Mouse (Mus musculus): Measurements from ENCODE around the gene Selenos. TPM values are rescaled to one million over a fixed set of nuclear protein-coding genes. Genes with fewer than 3 reads are reported as not detected.

Gene Selenos
- polyA plus RNA-seq, 1 experiment, result 50.9 TPM

- H3K4me3 ChIP-seq, result no peak overlapping the region
- TF ChIP-seq POLR2A (IDR thresholded peaks at IDR 0.05; ENCODE audit: insufficient read length, low read depth), result no peak
- peak; percentile 44 for TF ChIP-seq POLR2AphosphoS2 (IDR thresholded peaks at IDR 0.05; ENCODE audit: insufficient read length, low read depth)
- H3K79me2 ChIP-seq (ENCODE audit: control insufficient read depth, insufficient read depth), result no peaks in the 10 kb centered on the region
- peaks cover 31% of the 10 kb centered on the region for H3K36me3 ChIP-seq (ENCODE audit: control insufficient read depth, insufficient read depth)
- no peak overlapping the region for H3ac ChIP-seq (ENCODE audit: control insufficient read depth, insufficient read length)
- no peaks in the 10 kb centered on the region for H3K27me3 ChIP-seq (ENCODE audit: control insufficient read depth, insufficient read depth, insufficient read length)
- no peak overlapping the region for H3K4me2 ChIP-seq (ENCODE audit: low read depth)
Observed at GRCm38 (mm10) chr7:66091553-66091952, 12.1 kb downstream of the Selenos start.

DNA sequence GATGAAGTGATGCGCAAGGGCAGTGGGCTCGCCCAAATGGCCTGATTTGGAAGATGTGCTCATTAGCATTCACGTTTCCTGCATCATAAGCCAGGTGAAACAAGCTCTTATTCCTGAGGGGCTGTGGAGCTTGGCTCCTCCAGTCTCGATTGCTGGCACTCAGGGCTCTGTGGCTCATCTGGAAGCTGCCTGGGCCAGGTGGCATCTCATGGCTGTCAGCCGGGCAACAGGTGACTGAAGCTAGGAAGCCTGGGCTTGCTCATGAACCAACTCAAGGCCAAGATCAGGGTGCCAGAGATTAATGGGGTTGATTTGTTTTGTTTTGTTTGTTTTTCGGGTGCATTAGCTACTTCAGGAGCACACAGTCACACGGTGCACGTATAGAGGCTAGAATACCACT is 13.2 kb downstream of the Selenos start:
- no peak overlapping the region for H3ac ChIP-seq (ENCODE audit: control insufficient read depth, insufficient read length)
- H3K27me3 ChIP-seq (ENCODE audit: control insufficient read depth, insufficient read depth, insufficient read length), result no peaks in the 10 kb centered on the region
- H3K36me3 ChIP-seq (ENCODE audit: control insufficient read depth, insufficient read depth), result peaks cover 20% of the 10 kb centered on the region
- H3K79me2 ChIP-seq (ENCODE audit: control insufficient read depth, insufficient read depth), result no peaks in the 10 kb centered on the region
- H3K4me3 ChIP-seq, result no peak overlapping the region
- no peak overlapping the region for H3K4me2 ChIP-seq (ENCODE audit: low read depth)
- TF ChIP-seq MYOG (IDR thresholded peaks at IDR 0.05; ENCODE audit: control insufficient read depth in 1 of 3, insufficient read depth in 1 of 3, insufficient read length in 2 of 3, low read depth in 2 of 3) (no peak), POLR2A (IDR thresholded peaks at IDR 0.05; ENCODE audit: insufficient read length, low read depth) (no peak), USF1 (IDR thresholded peaks at IDR 0.05; ENCODE audit: low read depth) (no peak), TCF3 (IDR thresholded peaks at IDR 0.05; ENCODE audit: insufficient read length, low read depth) (no peak), SRF (IDR thresholded peaks at IDR 0.05; ENCODE audit: control insufficient read depth, insufficient read length, low read depth) (no peak)

GRCm38 (mm10) chr7:66094141-66094540 is 14.7 kb downstream of the Selenos start:
- TF ChIP-seq SRF (IDR thresholded peaks at IDR 0.05; ENCODE audit: control insufficient read depth, insufficient read length, low read depth) (no peak), USF1 (IDR thresholded peaks at IDR 0.05; ENCODE audit: low read depth) (no peak), REST (IDR thresholded peaks at IDR 0.05; ENCODE audit: insufficient read depth, insufficient read length) (no peak), POLR2AphosphoS2 (IDR thresholded peaks at IDR 0.05; ENCODE audit: insufficient read length, low read depth) (no peak), E2F4 (IDR thresholded peaks at IDR 0.05; ENCODE audit: insufficient read depth) (no peak), POLR2A (IDR thresholded peaks at IDR 0.05; ENCODE audit: insufficient read length, low read depth) (no peak)

GRCm38 (mm10) chr7:66098803-66099202 is 19.4 kb downstream of the Selenos start:
- Histone ChIP-seq H3ac (ENCODE audit: control insufficient read depth, insufficient read length) (no peak overlapping the region), H3K27me3 (ENCODE audit: control insufficient read depth, insufficient read depth, insufficient read length) (no peaks in the 10 kb centered on the region), H3K79me2 (ENCODE audit: control insufficient read depth, insufficient read depth) (no peaks in the 10 kb centered on the region), H3K4me3 (no peak overlapping the region), H3K36me3 (ENCODE audit: control insufficient read depth, insufficient read depth) (no peaks in the 10 kb centered on the region), H3K4me2 (ENCODE audit: low read depth) (no peak overlapping the region)
- TF ChIP-seq TCF12 (IDR thresholded peaks at IDR 0.05; ENCODE audit: insufficient read depth, poor library complexity, severe bottlenecking) (no peak), SRF (IDR thresholded peaks at IDR 0.05; ENCODE audit: control insufficient read depth, insufficient read length, low read depth) (no peak), E2F4 (IDR thresholded peaks at IDR 0.05; ENCODE audit: insufficient read depth) (no peak), USF1 (IDR thresholded peaks at IDR 0.05; ENCODE audit: low read depth) (no peak), MYOG (IDR thresholded peaks at IDR 0.05; ENCODE audit: control insufficient read depth in 1 of 3, insufficient read depth in 1 of 3, insufficient read length in 2 of 3, low read depth in 2 of 3) (no peak), CEBPB (IDR thresholded peaks at IDR 0.05; ENCODE audit: insufficient read depth, poor library complexity, severe bottlenecking) (no peak), MYOD1 (IDR thresholded peaks at IDR 0.05; ENCODE audit: control insufficient read depth in 1 of 3, insufficient read length in 2 of 3, low read depth in 2 of 3) (no peak), REST (IDR thresholded peaks at IDR 0.05; ENCODE audit: insufficient read depth, insufficient read length) (no peak), POLR2AphosphoS2 (IDR thresholded peaks at IDR 0.05; ENCODE audit: insufficient read length, low read depth) (no peak), TCF3 (IDR thresholded peaks at IDR 0.05; ENCODE audit: insufficient read length, low read depth) (no peak), POLR2A (IDR thresholded peaks at IDR 0.05; ENCODE audit: insufficient read length, low read depth) (no peak), MAX (IDR thresholded peaks at IDR 0.05; ENCODE audit: low read depth) (no peak)

More at GRCm38 (mm10) chr7:66094141-66094540, 14.7 kb downstream of the Selenos start:
- Histone ChIP-seq H3K79me2 (ENCODE audit: control insufficient read depth, insufficient read depth) (no peaks in the 10 kb centered on the region), H3K36me3 (ENCODE audit: control insufficient read depth, insufficient read depth) (peaks cover 7% of the 10 kb centered on the region), H3K4me2 (ENCODE audit: low read depth) (no peak overlapping the region), H3K4me3 (no peak overlapping the region), H3K27me3 (ENCODE audit: control insufficient read depth, insufficient read depth, insufficient read length) (no peaks in the 10 kb centered on the region), H3ac (ENCODE audit: control insufficient read depth, insufficient read length) (no peak overlapping the region)

DNA sequence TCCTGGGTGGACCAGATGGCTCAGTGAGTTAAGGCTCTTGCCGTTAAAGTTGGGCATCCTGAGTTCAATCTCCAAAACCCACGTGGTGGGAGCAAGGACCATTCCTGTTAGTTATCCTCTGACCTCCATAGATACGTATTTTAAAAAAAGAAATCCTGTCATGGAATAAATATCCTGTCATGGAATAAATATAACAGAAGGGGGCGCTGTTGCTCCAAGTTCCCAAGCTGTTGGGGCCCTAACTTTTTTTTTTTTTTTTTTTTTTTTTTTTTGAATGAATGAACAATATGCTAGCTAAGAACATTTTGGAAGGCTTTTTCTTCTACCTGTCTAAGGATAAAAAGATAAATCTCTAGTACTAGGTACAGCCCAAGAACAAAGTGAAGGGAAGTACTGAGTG is 22.4 kb downstream of the Selenos start:
- Histone ChIP-seq H3ac (ENCODE audit: control insufficient read depth, insufficient read length) (no peak overlapping the region), H3K4me3 (no peak overlapping the region), H3K36me3 (ENCODE audit: control insufficient read depth, insufficient read depth) (no peaks in the 10 kb centered on the region), H3K79me2 (ENCODE audit: control insufficient read depth, insufficient read depth) (no peaks in the 10 kb centered on the region), H3K27me3 (ENCODE audit: control insufficient read depth, insufficient read depth, insufficient read length) (no peaks in the 10 kb centered on the region), H3K4me2 (ENCODE audit: low read depth) (peak overlapping the region; percentile 30)
- TF ChIP-seq E2F4 (IDR thresholded peaks at IDR 0.05; ENCODE audit: insufficient read depth), result no peak
- no peak for TF ChIP-seq TCF12 (IDR thresholded peaks at IDR 0.05; ENCODE audit: insufficient read depth, poor library complexity, severe bottlenecking)
- no peak for TF ChIP-seq POLR2A (IDR thresholded peaks at IDR 0.05; ENCODE audit: insufficient read length, low read depth)
- TF ChIP-seq MYOG (IDR thresholded peaks at IDR 0.05; ENCODE audit: control insufficient read depth in 1 of 3, insufficient read depth in 1 of 3, insufficient read length in 2 of 3, low read depth in 2 of 3), result no peak
- no peak for TF ChIP-seq MYOD1 (IDR thresholded peaks at IDR 0.05; ENCODE audit: control insufficient read depth in 1 of 3, insufficient read length in 2 of 3, low read depth in 2 of 3)
- TF ChIP-seq SRF (IDR thresholded peaks at IDR 0.05; ENCODE audit: control insufficient read depth, insufficient read length, low read depth), result no peak
- TF ChIP-seq CEBPB (IDR thresholded peaks at IDR 0.05; ENCODE audit: insufficient read depth, poor library complexity, severe bottlenecking), result no peak
- TF ChIP-seq USF1 (IDR thresholded peaks at IDR 0.05; ENCODE audit: low read depth), result no peak
- no peak for TF ChIP-seq POLR2AphosphoS2 (IDR thresholded peaks at IDR 0.05; ENCODE audit: insufficient read length, low read depth)
- TF ChIP-seq MAX (IDR thresholded peaks at IDR 0.05; ENCODE audit: low read depth), result no peak
- TF ChIP-seq REST (IDR thresholded peaks at IDR 0.05; ENCODE audit: insufficient read depth, insufficient read length), result no peak
- no peak for TF ChIP-seq TCF3 (IDR thresholded peaks at IDR 0.05; ENCODE audit: insufficient read length, low read depth)
